Mouse (Mus musculus): Measurements from ENCODE around the gene Lgals8.

GRCm38 (mm10) chr13:12420596-12420995 lies 44.1 kb downstream of the Lgals8 start:
- no peak for TF ChIP-seq CTCF (IDR thresholded peaks at IDR 0.05)
- no peak for TF ChIP-seq EP300 (IDR thresholded peaks at IDR 0.05)

Data from lung, postnatal 0 days (tissue).